Mouse (Mus musculus): ENCODE measurements around the gene Actr3b. TPM values are rescaled to one million over a fixed set of nuclear protein-coding genes. Genes with fewer than 3 reads are reported as not detected.
"Not testable (repeated sequence)": the region's sequence is repeated elsewhere in the genome, so short reads cannot be mapped to it uniquely, and the experiment has no call there.

The Actr3b gene
- 1 to 10 TPM; 1.1 to 1.5 TPM for total RNA-seq (2021)
- long read RNA-seq, experiment 1, partial matches to known transcripts, result 0 of 4 reads
- long read RNA-seq, experiment 1, other reads (novel, unspliced or antisense), result 0 of 4 reads
- long read RNA-seq, experiment 2, partial matches to known transcripts, result 0 of 1 reads
- long read RNA-seq, experiment 2, other reads (novel, unspliced or antisense), result 0 of 1 reads

DNA sequence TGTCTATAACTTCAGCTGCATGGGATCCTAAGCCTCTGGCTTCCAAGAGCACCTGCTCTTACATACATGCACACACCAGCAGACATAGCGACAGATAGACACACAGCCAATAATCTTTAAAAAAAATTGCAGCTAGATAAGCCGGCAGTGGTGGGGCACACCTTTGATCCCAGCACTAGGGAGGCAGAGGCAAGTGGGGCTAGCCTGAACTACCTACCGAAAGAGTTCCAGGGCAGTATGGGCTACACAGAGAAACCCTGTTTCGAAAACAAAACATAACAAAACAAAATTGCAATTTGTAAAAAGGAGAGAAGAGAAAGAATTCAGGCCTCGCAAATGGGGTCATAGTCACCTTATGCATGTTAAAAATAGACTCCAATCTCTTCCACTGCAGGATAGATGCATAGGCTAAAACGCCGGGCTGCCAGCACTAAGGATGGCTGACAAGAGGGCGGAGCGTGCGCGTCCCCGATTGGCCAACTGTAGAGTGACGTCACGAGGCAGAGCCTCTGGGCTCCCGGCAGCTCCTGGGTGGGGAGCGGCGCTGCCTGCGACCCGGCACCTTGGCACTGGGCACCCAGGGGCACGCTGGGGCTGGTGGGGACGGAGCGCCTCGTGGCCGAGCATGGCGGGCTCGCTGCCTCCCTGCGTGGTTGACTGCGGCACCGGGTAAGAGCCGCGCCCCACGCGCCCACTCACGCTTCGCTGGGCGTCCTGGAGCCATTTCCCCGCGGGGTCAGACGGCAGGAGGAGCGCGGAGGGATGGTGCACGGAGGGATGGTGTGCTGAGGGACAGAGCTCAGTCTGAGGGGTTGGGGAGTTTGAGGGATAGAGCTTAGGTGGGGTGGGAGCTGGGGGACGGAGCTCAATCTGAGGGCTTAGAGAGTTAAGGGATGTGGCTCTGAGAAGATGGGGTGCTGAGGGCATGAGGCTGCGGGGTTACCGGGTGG is at the start of gene Actr3b:
TSS of gene Actr3b (plus strand) at position 538 of the 950 bp plus-strand sequence.
- intact Hi-C loops (cut with DNase I; ENCODE audit: low total_unique reads), result no loop called here
- peak; percentile 81 for DNase-seq

DNA sequence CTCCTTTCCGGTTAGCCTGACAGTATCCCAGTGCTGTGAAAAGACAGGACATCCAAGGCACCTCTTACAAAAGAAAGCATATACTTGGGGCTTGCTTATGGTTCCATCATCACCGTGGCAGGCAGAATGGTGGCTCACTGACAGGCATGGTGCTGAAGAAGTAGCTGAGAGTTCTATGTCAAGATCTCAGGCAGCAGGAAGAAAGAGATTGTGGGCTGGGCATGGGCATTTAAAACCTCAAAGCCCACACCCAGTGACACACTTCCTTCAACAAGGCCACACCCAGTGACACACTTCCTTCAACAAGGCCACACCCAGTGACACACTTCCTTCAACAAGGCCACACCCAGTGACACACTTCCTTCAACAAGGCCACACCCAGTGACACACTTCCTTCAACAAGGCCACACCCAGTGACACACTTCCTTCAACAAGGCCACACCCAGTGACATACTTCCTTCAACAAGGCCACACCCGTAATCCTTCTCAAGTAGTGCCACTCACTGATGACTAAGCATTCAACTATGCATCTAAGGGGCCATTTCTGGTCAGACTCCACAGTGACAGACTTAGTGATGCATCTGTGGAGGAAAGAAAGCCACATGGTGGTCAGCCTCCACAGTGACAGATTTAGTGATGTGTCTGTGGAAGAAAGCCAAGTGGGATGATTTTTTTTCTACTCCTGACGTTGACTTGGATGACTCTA is 46.6 kb upstream of the Actr3b start:
- intact Hi-C loops (cut with DNase I; ENCODE audit: low total_unique reads); DNase-seq: not testable (repeated sequence)

DNA sequence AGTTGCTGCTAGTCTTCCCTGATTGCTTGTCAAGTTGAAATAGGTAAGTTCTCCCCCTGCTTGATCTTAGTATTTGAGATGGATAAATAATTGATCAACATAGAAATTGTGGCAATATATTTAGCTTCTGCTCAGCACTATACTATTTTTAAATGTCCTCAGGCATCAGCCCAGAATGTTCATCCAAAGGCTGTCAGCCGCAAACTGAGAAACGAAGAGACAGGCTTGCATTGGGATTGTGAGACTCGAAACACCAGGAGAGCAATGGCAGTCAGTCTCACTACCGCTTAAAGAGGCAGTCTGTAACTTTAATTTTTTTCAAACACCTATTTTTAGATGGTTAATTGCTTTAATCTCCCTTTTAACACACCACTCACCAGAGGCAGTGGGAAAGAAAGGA is 40.4 kb upstream of the Actr3b start:
- DNase-seq, result no peak

DNA sequence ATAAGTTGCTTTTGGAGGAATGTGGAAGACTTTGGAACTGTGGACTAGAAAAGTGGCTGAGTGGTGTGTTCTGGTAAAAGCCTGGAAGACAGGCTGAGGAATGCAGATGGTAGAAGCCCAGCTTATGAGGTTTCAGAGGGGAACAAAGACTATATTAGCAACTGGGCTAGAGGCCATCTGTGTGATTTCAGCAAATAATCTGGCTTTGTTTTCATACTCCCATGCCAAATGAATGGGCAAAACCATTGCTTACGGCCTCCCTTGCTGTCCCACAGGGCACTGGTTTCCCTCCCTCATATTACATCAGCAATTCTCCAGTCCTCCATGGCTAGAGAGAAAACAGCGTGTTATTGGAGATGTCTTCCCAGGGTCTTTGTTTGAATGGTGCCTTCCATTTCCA is 36.8 kb upstream of the Actr3b start:
- intact Hi-C loops (cut with DNase I; ENCODE audit: low total_unique reads), result no loop called here
- no peak for DNase-seq

More for the DNA sequence above, 40.4 kb upstream of the Actr3b start:
- intact Hi-C loops (cut with DNase I; ENCODE audit: low total_unique reads), result no loop called here

DNA sequence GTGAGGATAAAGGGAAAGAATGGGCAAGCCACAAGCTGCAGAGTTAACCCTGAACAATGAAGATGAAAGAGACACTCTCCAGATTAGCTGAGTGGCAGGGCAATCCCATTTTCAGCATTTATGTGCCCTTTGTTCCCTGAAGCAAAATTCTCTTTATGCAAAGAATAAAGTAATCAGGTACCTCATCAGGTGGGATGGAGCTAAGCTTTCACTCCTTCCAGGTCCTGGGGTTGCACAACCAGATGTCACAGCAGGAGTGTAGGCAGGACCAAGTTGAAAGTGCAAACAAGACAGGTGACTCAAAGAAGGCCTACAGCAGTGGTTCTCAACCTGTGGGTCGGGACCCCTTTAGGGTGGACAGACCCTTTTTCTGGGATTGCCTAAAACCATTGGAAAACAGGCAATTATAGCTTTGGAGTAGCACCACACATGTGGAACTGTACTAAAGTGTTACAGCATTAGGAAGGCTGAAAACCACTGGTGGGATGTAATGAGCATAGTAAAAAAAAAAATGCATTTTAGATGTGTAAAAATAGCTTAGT is 35.6 kb upstream of the Actr3b start:
- intact Hi-C loops (cut with DNase I; ENCODE audit: low total_unique reads), result no loop called here
- DNase-seq, result no peak

DNA sequence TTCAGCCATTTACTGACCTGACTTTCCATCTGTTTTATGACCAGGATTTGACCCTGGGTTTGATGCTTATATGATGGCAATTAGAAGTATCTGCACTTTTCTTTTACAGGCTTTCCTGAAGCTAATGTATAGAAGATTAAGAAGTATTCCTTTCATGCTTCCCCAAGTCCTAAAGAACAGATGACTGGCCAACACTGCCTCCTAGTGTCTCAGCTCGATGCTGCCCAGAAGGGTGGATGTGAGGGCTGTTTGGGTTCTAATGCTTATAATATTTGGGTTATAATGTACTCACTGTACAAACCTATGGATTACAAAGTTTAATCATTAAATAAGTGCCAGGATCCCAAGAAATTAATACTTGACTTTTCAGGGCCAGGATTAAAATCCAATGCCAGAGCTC is 25.5 kb upstream of the Actr3b start:
- peak; percentile 16 for DNase-seq
- intact Hi-C loops (cut with DNase I; ENCODE audit: low total_unique reads), result loop anchor here (10.0 kb wide), 1 partner anchor 310 kb away; no protein-coding TSS in a partner anchor

DNA sequence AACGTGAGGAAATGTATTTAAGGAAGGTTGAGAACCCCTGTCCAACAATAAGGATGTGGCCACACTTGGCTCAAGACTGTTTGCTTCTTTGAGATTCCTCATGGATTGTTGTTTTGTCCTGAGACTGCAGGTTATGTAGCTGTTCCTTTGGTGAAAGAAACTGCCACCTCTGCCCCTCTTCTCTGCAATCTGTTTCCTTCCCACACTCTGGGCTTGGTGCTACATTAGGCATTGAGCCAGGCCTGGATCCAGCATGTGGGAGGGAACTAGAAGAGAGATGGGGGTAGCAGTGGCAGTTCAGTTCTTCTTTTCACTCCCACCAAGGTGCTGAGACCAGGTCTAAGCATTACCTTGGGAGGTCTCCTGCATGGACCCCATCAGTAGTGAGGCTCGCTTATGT is 23.9 kb upstream of the Actr3b start:
- intact Hi-C loops (cut with DNase I; ENCODE audit: low total_unique reads), result loop anchor here (10.0 kb wide), 1 partner anchor 311 kb away; no protein-coding TSS in a partner anchor
- no peak for DNase-seq

DNA sequence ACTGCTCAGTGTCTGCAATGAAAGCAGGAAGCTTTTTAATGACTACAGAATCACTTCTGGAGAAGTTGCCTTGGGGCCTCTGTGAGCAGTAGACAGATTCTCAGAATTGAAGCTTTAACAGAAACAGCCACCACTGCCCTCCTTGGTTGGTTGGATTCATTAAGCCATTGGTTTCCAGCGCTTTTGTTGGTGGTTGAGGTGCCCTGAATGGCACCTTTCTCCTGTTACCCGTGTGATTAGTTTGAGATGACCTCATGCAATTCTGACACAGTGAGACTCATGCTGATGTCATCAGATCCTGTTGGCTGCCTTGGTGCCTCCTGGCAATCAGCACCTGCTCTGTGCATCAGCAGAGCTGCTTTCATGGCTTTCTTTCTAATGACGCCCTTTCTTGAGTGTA is 21.3 kb upstream of the Actr3b start:
- DNase-seq, result no peak
- intact Hi-C loops (cut with DNase I; ENCODE audit: low total_unique reads), result loop anchor here (10.0 kb wide), 1 partner anchor 314 kb away; no protein-coding TSS in a partner anchor

DNA sequence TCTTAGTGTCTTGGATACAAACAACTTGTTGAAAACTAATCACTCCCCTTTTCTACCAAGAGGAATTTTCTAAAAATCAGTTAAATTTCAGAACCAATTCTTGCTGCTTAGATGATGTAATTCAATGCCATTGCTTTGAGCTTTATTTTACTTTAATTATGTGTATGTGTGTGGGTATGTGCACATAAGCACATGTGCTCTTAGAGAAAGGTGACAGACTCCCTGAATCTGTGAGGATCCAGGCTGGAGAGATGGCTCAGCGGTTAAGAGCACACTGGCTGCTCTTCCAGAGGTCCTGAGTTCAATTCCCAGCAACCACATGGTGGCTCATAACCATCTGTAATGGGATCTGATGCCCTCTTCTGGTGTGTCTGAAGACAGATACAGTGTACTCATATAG is 20.9 kb upstream of the Actr3b start:
- intact Hi-C loops (cut with DNase I; ENCODE audit: low total_unique reads), result loop anchor here (10.0 kb wide), 1 partner anchor 314 kb away; no protein-coding TSS in a partner anchor
- DNase-seq, result not testable (repeated sequence)

DNA sequence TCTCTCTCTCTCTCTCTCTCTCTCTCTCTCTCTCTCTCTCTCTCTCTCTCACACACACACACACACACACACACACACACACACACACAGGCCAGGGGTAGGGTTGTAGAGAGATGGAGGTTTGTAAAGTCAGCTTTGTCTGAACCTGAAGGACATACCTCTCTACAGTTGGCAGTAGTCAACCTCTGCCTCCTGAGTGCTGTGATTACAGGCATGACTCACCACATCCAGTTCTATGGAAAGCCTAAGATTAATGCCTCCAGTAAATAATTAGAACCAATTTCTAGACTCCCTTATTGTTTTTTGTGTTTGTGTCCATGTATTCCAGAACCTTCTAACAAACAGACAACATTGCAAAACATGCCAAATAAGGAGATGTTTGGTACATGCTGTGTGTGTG is 11.9 kb upstream of the Actr3b start:
- DNase-seq, result no peak
- intact Hi-C loops (cut with DNase I; ENCODE audit: low total_unique reads), result no loop called here

DNA sequence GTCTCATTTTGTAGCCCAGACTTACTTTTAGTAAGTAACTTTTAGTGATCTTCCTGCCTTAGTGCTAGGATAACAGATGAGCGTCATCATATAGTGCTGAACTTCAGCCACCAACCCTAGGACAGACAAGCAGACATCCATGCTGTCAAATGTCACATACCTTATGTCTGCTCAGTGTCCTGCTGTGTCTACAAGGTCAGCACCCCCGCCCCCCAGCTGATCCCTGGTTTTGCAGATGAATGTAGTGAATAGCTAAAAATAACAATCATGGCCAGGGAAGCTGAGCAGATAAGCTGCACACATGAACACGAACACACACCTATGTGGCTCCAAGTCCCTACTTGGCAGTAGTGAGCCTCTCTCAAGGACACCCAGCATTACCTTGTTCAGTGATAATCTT is 11.2 kb upstream of the Actr3b start:
- intact Hi-C loops (cut with DNase I; ENCODE audit: low total_unique reads), result no loop called here
- DNase-seq, result no peak

DNA sequence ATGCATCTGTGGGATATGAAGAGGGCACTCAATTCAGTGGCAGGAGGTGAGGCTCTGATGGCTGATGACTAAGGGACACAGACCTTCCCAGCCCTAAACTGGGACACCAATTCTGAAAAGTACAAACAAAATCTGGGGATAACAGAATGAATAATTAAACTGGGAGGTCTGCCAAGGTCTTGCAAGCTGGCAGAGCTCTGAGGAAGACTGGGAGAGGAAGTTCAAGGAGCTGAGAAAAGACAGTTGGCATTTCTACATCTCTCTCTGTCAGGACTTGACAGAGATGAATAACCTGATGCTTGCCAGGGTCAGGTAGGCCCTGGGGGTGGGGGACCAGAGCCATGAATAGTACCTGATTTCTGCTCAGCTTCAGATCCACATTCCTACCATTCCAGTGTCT is 8.2 kb upstream of the Actr3b start:
- DNase-seq, result no peak
- intact Hi-C loops (cut with DNase I; ENCODE audit: low total_unique reads), result no loop called here

DNA sequence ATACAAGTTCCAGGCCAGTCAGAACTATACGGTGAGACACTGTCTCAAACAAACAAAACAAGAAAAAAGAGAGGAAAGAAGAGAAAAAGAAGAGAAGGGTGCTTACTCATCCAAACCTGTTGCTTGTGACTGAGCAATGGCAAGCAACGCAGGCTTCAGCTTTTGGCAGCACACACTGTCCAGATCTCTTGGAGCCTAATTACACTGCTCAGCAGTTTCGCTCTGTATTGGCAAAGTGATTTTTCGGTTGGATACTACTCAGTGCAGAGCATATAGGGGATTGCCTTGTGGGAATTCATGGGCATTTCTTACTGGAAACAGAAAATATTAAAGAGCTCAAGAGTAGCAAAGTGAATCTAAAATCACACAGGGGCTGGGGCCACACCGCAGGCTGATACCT is 6.9 kb upstream of the Actr3b start:
- intact Hi-C loops (cut with DNase I; ENCODE audit: low total_unique reads), result no loop called here
- no peak for DNase-seq

DNA sequence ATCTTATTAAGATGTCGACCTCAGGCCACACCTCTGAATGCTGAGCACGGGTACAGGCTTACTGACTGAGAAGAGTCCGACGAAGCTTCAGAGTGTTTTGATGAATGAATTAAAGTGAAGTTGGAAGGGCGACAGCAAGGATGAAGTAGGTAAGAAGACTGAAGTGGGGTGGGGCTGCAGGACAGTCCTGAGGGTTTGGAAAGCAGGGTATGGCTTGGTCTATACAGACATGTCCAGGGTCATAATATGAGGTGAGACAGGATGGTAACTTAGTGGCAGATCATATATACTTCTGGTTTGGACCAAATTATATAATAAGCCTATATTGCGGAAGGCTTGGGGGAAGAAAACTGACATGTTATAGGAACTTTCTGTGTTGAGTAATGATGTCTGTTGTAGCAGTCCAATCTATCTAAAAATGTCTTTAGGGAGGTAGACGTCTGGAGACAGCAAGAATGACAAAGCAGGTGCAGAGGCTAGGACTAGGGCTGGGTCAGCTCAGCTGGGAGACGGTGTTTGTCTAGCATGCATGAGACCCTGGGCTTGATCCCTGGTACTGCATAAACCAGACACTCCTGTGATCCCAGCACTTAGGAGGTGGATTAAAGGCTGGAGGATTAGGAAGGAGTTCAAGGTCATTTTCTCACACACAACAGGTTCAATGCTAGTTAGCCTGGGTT is 6.1 kb upstream of the Actr3b start:
- intact Hi-C loops (cut with DNase I; ENCODE audit: low total_unique reads), result no loop called here
- DNase-seq, result no peak

DNA sequence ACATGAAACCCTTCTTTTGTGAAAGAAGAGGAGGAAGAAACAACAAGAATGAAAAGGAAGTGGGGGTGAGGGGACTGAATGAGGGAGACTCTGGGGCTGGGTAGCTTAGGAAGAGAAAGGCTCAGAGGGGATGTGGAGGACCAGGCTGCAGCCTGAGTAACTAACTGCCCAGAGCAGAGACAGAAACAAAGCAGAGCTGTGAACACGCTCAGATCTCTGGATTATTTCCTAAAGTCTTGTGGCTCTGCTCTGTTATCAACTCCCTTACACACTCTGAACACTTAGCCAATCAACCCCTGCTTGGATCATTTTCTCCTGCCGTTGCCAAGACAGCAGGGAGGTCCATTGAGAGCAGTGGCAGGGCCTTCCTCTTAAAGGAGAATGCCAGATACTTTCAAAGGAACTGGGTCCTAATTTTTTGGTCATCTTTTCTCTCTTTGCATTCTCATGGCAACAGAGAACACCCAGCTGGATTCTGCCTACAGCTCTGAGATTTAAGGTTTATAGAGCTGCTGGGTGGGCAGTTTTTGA is 5.5 kb upstream of the Actr3b start:
- intact Hi-C loops (cut with DNase I; ENCODE audit: low total_unique reads), result no loop called here
- peak; percentile 24 for DNase-seq

DNA sequence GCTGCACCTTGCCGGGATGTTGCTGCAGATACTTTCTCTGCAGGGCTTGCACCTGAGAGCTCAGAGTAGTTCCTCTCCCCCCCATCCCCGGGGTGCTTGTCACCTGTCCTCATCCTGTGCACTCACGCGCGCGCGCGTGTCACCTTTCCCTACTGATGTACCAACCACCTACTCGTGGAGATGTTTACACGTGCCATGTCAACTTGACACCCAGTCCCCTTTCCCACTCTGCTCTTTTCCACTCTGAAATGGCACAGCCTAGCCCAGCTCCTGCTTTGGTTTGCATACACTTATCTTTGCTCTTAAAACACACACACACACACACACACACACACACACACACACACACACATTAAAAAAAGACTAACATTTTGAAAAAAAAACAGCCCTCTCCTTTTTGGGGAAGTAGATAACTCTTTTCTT is 624 bp downstream of the Actr3b start:
- DNase-seq, result no peak
- intact Hi-C loops (cut with DNase I; ENCODE audit: low total_unique reads), result no loop called here

DNA sequence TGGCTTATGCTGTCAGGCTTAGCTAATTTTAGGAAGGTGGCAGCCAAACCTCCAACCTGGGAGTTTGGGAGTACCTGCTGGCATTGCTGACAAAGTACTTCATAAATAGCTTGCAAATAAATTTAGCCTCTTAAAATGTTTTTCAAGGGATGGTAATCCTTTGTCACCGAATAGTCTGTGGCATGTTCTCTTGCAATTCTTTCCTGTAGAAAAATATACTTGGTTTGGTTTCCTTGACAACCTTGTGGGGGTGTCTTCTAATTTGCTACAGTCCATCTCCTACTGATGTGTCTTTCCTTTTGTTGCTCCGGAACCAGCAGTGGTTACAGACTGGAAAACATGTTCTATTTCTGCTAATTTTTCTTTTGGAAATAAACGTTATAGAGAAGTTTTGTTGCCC is 1.1 kb downstream of the Actr3b start:
- intact Hi-C loops (cut with DNase I; ENCODE audit: low total_unique reads), result no loop called here
- no peak for DNase-seq

DNA sequence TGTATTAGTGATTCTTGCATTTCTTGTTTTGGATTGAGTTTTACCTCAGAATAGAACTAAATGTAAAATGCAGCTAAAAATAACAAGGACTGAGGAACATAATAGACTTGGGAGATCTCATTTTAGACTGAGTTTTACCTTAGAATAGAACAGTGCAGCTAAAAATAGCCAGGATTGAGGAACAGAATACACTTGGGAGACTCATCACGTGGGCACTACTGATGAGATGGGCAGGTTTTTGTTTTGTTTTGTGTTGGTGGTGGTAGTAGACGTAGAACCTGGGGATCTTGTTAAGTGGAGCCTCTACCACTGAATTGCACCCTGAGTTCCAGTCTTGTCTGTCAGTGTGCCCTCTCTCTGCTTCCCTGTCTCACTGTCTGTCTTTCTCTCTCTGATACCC is 2.1 kb downstream of the Actr3b start:
- no peak for DNase-seq
- intact Hi-C loops (cut with DNase I; ENCODE audit: low total_unique reads), result no loop called here

DNA sequence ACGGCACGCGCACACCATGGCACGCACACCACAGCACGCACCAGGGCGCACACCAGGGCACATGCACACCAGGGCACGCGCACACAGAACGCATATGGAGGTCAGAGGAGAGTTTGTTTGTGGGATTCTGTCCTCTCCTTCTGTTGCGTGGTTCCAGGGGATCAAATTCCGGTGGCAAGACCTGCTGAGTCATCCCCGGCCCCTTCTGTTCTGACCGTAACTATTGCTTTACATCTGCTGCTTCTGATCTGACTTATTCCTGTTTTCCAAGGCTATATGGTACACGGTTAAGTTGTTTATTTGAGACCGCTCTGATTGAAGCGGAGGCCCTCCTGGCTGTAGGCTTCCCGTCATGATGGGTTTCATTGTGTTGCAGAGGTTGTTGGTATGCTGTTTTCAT is 9.2 kb downstream of the Actr3b start:
- intact Hi-C loops (cut with DNase I; ENCODE audit: low total_unique reads), result no loop called here
- no peak for DNase-seq
